Mouse (Mus musculus): ENCODE measurements around the gene Mmel1. TPM values are rescaled to one million over a fixed set of nuclear protein-coding genes. Genes with fewer than 3 reads are reported as not detected.

Mmel1 gene
- polyA plus RNA-seq, 1 experiment from 2014 or later, result 0.23 TPM

DNA sequence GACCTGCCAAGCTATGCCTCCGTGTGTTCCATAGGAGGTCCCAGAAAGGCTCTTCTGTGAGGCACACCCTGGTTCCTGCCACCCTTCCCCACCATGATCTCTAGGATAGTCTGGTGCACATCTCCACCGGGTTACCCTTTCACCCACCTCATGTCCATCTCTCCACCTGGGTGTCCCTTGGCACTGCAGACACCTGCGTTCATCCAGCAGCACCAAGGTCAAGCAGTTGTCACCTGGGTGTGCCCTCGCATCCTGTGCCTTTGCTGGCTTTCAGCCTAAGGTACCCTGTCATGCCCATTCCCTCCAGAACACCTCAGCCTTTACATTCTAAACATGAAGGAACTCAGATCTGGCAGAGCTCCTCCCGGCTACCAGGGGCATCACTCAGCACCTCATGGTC is 3.0 kb upstream of the Mmel1 start:
- Histone ChIP-seq H3K27me3 (no peaks in the 10 kb centered on the region), H3K9me3 (no peaks in the 10 kb centered on the region), H3K4me1 (peaks cover 18% of the 10 kb centered on the region), H3K9ac (no peak overlapping the region), H3K4me2 (no peak overlapping the region), H3K27ac (no peak overlapping the region), H3K36me3 (no peaks in the 10 kb centered on the region), H3K4me3 (no peak overlapping the region)
- WGBS, result 84% methylated on average over 5 of the region's 5 CpGs
- no peak for ATAC-seq (ENCODE audit: insufficient number of reproducible peaks, low FRiP score, low TSS enrichment, low read depth)

- no peak overlapping the region for H3K4me2 ChIP-seq
- no peaks in the 10 kb centered on the region for H3K36me3 ChIP-seq
- H3K27ac ChIP-seq, result no peak overlapping the region
- peaks cover 6% of the 10 kb centered on the region; the same call in 1 of the 2 replicates for H3K27me3 ChIP-seq
- H3K4me1 ChIP-seq, result peaks cover 25% of the 10 kb centered on the region
- no peak overlapping the region for H3K9ac ChIP-seq
- WGBS, result 73% methylated on average over 6 of the region's 6 CpGs
- ATAC-seq (ENCODE audit: insufficient number of reproducible peaks, low FRiP score, low TSS enrichment, low read depth), result no peak
- H3K4me3 ChIP-seq, result no peak overlapping the region
- H3K9me3 ChIP-seq, result no peaks in the 10 kb centered on the region
Measured at GRCm38 (mm10) chr4:154867257-154867656, 2.1 kb upstream of the Mmel1 start.

DNA sequence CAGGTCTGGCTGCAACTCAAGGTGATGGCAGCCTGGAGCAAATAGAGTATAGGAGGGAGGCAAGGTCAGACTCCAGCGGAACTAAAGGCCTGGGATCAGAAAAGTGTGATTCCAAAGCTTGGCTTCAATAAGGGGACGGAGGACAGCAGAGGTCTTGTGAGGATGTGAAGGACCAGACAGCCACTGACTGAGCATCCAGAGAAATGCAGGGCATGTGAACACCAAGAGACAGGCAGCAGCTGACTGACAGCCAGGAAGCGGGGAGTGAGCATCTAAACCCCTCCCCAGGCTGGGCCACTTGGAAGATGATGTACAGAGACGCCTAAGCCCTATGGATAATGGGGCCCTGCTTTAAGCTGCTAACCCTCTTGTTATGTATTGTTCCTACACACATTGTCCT is 1.3 kb downstream of the Mmel1 start:
- Histone ChIP-seq H3K27me3 (peaks cover 6% of the 10 kb centered on the region; the same call in 1 of the 2 replicates), H3K9me3 (no peaks in the 10 kb centered on the region), H3K9ac (no peak overlapping the region), H3K4me1 (peaks cover 8% of the 10 kb centered on the region), H3K27ac (no peak overlapping the region), H3K4me2 (no peak overlapping the region), H3K4me3 (no peak overlapping the region), H3K36me3 (no peaks in the 10 kb centered on the region)
- WGBS, result 86% methylated on average over 4 of the region's 4 CpGs
- no peak for ATAC-seq (ENCODE audit: insufficient number of reproducible peaks, low FRiP score, low TSS enrichment, low read depth)

DNA sequence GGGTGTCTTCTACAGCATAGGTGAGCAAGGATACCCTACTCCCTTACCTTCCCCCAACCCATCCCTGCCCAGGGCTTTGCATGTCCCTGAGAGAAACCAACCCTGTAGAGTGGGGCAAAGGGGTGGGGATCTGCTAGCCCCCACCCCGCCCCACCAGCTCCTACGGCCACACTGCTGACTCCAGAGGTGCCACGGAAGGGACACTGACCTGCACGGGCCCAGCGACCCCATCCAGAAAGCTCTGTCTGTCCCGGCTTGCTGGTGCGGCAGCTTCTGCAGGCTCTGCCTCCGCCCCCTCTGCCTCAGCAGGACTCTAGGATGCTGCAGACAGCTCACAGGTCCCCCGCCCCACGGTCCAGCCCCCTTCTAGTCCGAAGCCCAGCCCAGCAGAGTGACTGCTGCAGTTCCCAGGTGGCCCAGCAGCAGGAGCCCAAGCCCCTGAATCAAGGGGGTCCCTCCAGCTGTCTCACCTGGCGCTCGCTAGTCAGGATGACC is 2.4 kb downstream of the Mmel1 start:
- Histone ChIP-seq H3K9ac (no peak overlapping the region), H3K27ac (no peak overlapping the region), H3K36me3 (no peaks in the 10 kb centered on the region), H3K4me2 (peak overlapping the region; percentile 22; the same call in 1 of the 2 replicates), H3K9me3 (no peaks in the 10 kb centered on the region), H3K4me1 (peaks cover 8% of the 10 kb centered on the region), H3K27me3 (peaks cover 12% of the 10 kb centered on the region), H3K4me3 (no peak overlapping the region)
- no peak for ATAC-seq (ENCODE audit: insufficient number of reproducible peaks, low FRiP score, low TSS enrichment, low read depth)
- WGBS, result under 1% methylated on average over 13 of the region's 13 CpGs

DNA sequence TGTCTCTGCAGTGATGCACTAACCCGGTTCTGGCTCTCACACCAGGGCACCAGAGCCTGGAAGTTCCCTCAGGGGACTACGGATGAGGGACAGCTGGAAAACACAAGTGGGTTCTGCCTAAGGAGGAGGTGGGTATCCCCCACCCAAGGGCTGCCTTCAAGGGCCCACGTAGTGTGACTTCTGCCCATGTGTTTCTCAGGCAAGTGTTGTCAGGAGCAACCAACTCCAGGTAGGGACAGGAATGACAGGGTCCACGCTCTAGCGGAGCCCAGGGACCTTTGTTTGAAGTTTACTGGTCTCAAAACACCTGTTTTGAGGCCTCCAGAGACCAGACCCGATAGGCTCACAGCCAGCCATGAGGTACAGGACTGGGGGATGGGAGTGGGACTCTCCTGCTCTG is 3.8 kb downstream of the Mmel1 start:
- 61% methylated on average over 6 of the region's 6 CpGs for WGBS
- H3K9ac ChIP-seq, result no peak overlapping the region
- no peak overlapping the region for H3K27ac ChIP-seq
- H3K27me3 ChIP-seq, result peaks cover 12% of the 10 kb centered on the region
- no peaks in the 10 kb centered on the region for H3K36me3 ChIP-seq
- H3K4me1 ChIP-seq, result peaks cover 9% of the 10 kb centered on the region
- no peak overlapping the region for H3K4me2 ChIP-seq
- no peak for ATAC-seq (ENCODE audit: insufficient number of reproducible peaks, low FRiP score, low TSS enrichment, low read depth)
- no peak overlapping the region for H3K4me3 ChIP-seq
- H3K9me3 ChIP-seq, result no peaks in the 10 kb centered on the region

DNA sequence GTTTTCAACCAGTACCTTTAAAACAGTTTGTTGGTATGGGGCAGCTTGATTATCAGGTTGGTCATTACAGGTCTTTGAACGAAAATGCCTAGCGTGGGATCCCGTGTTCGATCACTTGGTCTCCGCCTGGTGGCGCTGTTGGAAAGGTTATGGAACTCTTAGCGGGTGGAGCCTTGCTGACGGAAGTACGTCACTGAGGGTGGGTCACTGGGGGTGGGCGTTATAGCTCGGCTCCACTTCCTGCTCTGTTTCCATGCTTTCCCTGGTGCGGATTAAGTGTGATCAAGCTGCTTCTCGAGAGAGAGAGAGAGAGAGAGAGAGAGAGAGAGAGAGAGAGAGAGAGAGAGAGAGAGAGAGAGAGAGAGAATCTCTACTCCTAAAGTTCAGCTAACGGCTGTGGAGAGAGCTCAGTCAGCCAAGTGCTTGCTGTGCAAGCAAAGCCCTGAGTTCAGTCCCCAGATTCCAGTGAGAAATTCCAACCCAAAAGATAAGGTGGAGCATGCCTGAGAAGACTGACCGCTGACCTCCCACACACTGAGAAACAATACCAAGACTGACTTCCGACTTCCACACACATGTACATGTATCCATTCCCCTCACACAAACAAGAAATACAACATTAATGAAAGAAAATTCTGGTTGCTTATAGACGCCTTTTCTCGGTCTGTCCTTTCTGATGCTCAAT is 8.6 kb downstream of the Mmel1 start:
- 0 out of 2 replicates have a peak overlapping the region, but pooled peaks have one; percentile 5 for H3K9ac ChIP-seq
- peak overlapping the region; percentile 78 for H3K27ac ChIP-seq
- H3K4me1 ChIP-seq, result peaks cover 8% of the 10 kb centered on the region; the same call in 1 of the 2 replicates
- peak overlapping the region; percentile 33 for H3K4me3 ChIP-seq
- H3K9me3 ChIP-seq, result no peaks in the 10 kb centered on the region
- H3K36me3 ChIP-seq, result no peaks in the 10 kb centered on the region
- H3K4me2 ChIP-seq, result peak overlapping the region; percentile 50
- peak; percentile 93 for ATAC-seq (ENCODE audit: insufficient number of reproducible peaks, low FRiP score, low TSS enrichment, low read depth)
- WGBS, result 11% methylated on average over 18 of the region's 18 CpGs
- peaks cover 6% of the 10 kb centered on the region for H3K27me3 ChIP-seq

DNA sequence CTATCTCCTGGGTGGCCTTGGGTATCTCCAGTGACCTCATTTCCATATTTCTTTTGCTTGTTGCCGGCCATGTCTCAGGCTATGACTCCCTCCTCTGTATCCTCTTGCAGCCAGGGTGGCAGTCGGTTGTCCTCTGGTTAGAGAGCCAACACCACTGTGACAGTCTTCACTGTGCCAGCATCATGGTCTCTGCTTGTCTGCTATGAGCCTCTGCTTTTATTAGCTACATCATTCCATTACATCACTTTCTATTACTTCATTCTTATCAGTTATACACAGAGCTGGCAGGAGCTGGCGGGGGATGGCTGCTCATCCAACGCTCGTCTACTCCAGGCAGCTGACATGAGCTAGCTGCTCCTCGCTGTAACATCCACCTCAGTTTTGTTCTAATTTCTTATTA is 11.3 kb downstream of the Mmel1 start:
- H3K4me2 ChIP-seq, result no peak overlapping the region
- ATAC-seq (ENCODE audit: insufficient number of reproducible peaks, low FRiP score, low TSS enrichment, low read depth), result no peak
- no peak overlapping the region for H3K27ac ChIP-seq
- no peaks in the 10 kb centered on the region for H3K9me3 ChIP-seq
- no peaks in the 10 kb centered on the region for H3K36me3 ChIP-seq
- 77% methylated on average over 6 of the region's 6 CpGs for WGBS
- no peak overlapping the region for H3K9ac ChIP-seq
- peaks cover 6% of the 10 kb centered on the region for H3K27me3 ChIP-seq
- peaks cover 8% of the 10 kb centered on the region; the same call in 1 of the 2 replicates for H3K4me1 ChIP-seq
- no peak overlapping the region for H3K4me3 ChIP-seq

GRCm38 (mm10) chr4:154882014-154882659 is 12.8 kb downstream of the Mmel1 start:
- H3K4me1 ChIP-seq, result peaks cover 8% of the 10 kb centered on the region; the same call in 1 of the 2 replicates
- 24% methylated on average over 14 of the region's 14 CpGs for WGBS
- ATAC-seq (ENCODE audit: insufficient number of reproducible peaks, low FRiP score, low TSS enrichment, low read depth), result no peak
- H3K27me3 ChIP-seq, result no peaks in the 10 kb centered on the region
- no peak overlapping the region for H3K4me3 ChIP-seq
- H3K9me3 ChIP-seq, result no peaks in the 10 kb centered on the region
- no peak overlapping the region for H3K27ac ChIP-seq
- no peak overlapping the region for H3K9ac ChIP-seq
- no peaks in the 10 kb centered on the region for H3K36me3 ChIP-seq
- no peak overlapping the region for H3K4me2 ChIP-seq

GRCm38 (mm10) chr4:154885416-154885815 is 16.0 kb downstream of the Mmel1 start:
- Histone ChIP-seq H3K4me1 (0 out of 2 replicates have a peak, but pooled peaks cover 4% of the 10 kb centered on the region), H3K9me3 (no peaks in the 10 kb centered on the region), H3K4me2 (no peak overlapping the region), H3K4me3 (no peak overlapping the region), H3K36me3 (no peaks in the 10 kb centered on the region), H3K27me3 (no peaks in the 10 kb centered on the region), H3K27ac (no peak overlapping the region), H3K9ac (no peak overlapping the region)
- WGBS, result 71% methylated on average over 11 of the region's 11 CpGs
- ATAC-seq (ENCODE audit: insufficient number of reproducible peaks, low FRiP score, low TSS enrichment, low read depth), result no peak

DNA sequence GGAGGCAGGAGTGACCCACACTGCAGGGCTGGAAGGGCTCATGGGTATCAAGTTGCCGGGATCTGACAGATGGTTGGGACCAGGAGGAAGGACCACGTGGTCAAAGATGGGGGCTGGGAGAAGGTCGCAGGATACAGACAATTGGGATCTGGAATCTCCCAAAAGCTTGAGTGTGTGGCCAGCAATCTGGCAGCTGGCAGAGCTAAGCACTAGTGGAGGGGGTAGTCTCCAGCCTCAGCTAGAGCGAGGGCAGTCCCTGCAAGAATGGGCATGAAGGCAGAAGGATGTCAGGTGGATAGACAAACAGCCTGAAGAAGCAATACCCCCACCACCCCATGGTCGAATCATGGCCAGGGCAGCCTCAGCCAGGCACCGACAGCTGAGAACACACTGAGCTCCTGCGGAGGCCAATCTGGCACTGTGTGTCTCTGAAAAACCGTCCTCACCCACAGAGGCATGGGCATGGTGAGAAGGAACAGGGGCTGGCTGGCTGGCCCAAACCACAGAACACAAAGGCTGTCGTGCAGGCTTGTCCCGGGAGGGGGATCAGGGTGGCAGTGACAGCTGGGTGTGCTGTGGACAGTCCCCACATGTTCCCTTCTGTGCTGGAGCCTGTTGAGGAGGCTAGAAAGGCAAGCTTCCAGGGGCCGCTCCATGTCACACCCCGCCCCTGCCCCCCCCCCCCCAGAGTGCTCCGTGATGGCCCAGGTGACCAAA is 17.6 kb downstream of the Mmel1 start:
- Histone ChIP-seq H3K9ac (no peak overlapping the region), H3K4me1 (0 out of 2 replicates have a peak, but pooled peaks cover 2% of the 10 kb centered on the region), H3K4me2 (no peak overlapping the region), H3K27ac (no peak overlapping the region), H3K4me3 (no peak overlapping the region), H3K27me3 (no peaks in the 10 kb centered on the region), H3K9me3 (no peaks in the 10 kb centered on the region), H3K36me3 (no peaks in the 10 kb centered on the region)
- ATAC-seq (ENCODE audit: insufficient number of reproducible peaks, low FRiP score, low TSS enrichment, low read depth), result no peak
- 69% methylated on average over 13 of the region's 13 CpGs for WGBS

GRCm38 (mm10) chr4:154887593-154888250 is 18.3 kb downstream of the Mmel1 start:
- no peak overlapping the region for H3K4me2 ChIP-seq
- no peak overlapping the region for H3K4me3 ChIP-seq
- 78% methylated on average over 15 of the region's 15 CpGs for WGBS
- no peaks in the 10 kb centered on the region for H3K9me3 ChIP-seq
- H3K36me3 ChIP-seq, result no peaks in the 10 kb centered on the region
- ATAC-seq (ENCODE audit: insufficient number of reproducible peaks, low FRiP score, low TSS enrichment, low read depth), result no peak
- H3K27ac ChIP-seq, result no peak overlapping the region
- no peaks in the 10 kb centered on the region for H3K27me3 ChIP-seq
- H3K9ac ChIP-seq, result no peak overlapping the region
- no peaks in the 10 kb centered on the region for H3K4me1 ChIP-seq

Measured in limb, embryonic 15.5 days (tissue).